Comparison of ENCODE assay signal across 18 mouse cellular contexts in genomic region chr7:64708176-64708575, GRCm38 (mm10).
"Had no signal": no experiment of that assay in that cellular context is flagged by ENCODE, and none has a peak within 500 bp of the region (broad histone marks: within the 10 kb centered on the region; RNA-seq: fewer than 3 reads in every experiment).

No protein-coding gene starts in this region.

- H3K27ac ChIP-seq: liver, embryonic 12.5 days; liver, embryonic 14.5 days; midbrain, embryonic 12.5 days; midbrain, embryonic 15.5 days; neural tube, embryonic 13.5 days; neural tube, embryonic 15.5 days had no signal

- H3K9ac ChIP-seq: liver, embryonic 12.5 days; liver, embryonic 14.5 days; lung, embryonic 14.5 days; midbrain, embryonic 12.5 days; midbrain, embryonic 15.5 days; neural tube, embryonic 13.5 days; neural tube, embryonic 15.5 days had no signal

- DNase-seq: lung, adult 18-20 months; lung, embryonic 14.5 days; lung, postnatal 10 days; lung, postnatal 4 days; right cerebral cortex, adult 18-20 months; right cerebral cortex, postnatal 25 days; right cerebral cortex, postnatal 4 days; spleen, adult 18-20 months; thymus, adult 18-20 months; thymus, postnatal 14 days; thymus, postnatal 36 days had no signal

- ATAC-seq: liver, embryonic 12.5 days; midbrain, embryonic 15.5 days had no signal

- H3K9me3 ChIP-seq: midbrain, embryonic 12.5 days; midbrain, embryonic 15.5 days; neural tube, embryonic 13.5 days; neural tube, embryonic 15.5 days had no signal

- H3K4me1 ChIP-seq: liver, embryonic 12.5 days; neural tube, embryonic 15.5 days had no signal

- H3K27me3 ChIP-seq: liver, embryonic 12.5 days; midbrain, embryonic 12.5 days; midbrain, embryonic 15.5 days; neural tube, embryonic 13.5 days; neural tube, embryonic 15.5 days had no signal

- H3K4me3 ChIP-seq: liver, embryonic 12.5 days; midbrain, embryonic 12.5 days; midbrain, embryonic 15.5 days; myocyte; neural tube, embryonic 13.5 days; neural tube, embryonic 15.5 days had no signal

- H3K36me3 ChIP-seq: liver, embryonic 12.5 days; midbrain, embryonic 12.5 days; midbrain, embryonic 15.5 days; neural tube, embryonic 13.5 days; neural tube, embryonic 15.5 days had no signal

- H3K4me2 ChIP-seq: liver, embryonic 12.5 days; lung, embryonic 14.5 days; midbrain, embryonic 12.5 days; midbrain, embryonic 15.5 days; neural tube, embryonic 13.5 days; neural tube, embryonic 15.5 days had no signal
